Mouse (Mus musculus) testis, adult 2 months (tissue): Measurements from ENCODE around the gene Cutal.

Source experiments
- CTCF ChIP-seq: fragments of 200-500 bp; IDR thresholded peaks from 2 replicates; pipeline ENCODE4 v1.5.1; 2012; ENCODE audit warnings: low read depth, mild to moderate bottlenecking, inconsistent platforms, low read length, moderate library complexity; ENCODE audit not compliant: control insufficient read depth, insufficient read depth, insufficient replicate concordance
- POLR2A ChIP-seq: fragments of 200-500 bp; IDR thresholded peaks from 2 replicates; pipeline ENCODE4 v1.6.1; 2012; ENCODE audit warnings: low read depth, mild to moderate bottlenecking, inconsistent platforms, low read length, moderate library complexity; ENCODE audit not compliant: control insufficient read depth

DNA sequence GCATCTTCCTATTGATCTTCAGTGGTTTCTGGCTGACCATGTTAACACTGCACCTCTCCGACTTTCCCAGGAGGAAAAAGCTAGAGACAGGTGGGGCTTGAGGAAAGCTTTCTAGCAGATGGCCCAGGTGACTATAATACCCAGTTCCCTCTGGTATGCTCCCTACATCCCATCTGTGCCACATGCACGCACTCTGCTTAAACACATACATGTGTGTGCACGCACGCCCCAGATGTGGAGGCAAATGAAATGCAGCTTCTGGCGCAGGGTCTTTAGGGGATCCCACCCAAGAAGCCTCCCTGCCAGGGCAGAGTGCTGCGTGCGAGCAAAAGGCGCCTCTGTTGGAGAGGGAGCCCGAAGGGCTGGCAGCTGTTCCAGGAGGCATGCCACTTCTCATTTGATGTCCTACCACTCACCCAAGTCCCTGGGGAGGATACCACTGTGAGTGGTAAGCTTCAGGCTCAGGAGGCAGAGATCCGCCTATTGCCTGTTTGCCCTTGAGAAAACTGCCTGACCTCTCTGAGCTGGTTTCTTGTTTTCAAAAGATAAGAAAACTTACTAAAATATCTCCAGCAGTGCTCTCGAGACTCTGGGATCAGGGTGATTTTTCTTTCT is 67.0 kb downstream of the Cutal start:
- TF ChIP-seq CTCF: no peak
- TF ChIP-seq POLR2A: no peak
